Mouse (Mus musculus) small intestine, adult 2 months (tissue): ENCODE measurements around the gene Cstf1.

Experiments used
- CTCF ChIP-seq: fragments of 200-500 bp; IDR thresholded peaks from 2 replicates; pipeline ENCODE4 v1.5.1; 2012; ENCODE audit warnings: low read depth, mild to moderate bottlenecking, control low read depth, inconsistent platforms, low read length, moderate library complexity, mixed read lengths; ENCODE audit not compliant: insufficient replicate concordance, insufficient read length; ENCODE audit errors: extremely low read depth
- POLR2A ChIP-seq: fragments of 200-500 bp; IDR thresholded peaks from 2 replicates; pipeline ENCODE4 v1.6.1; 2012; ENCODE audit warnings: low read depth, mild to moderate bottlenecking, control low read depth, inconsistent platforms, low read length, moderate library complexity

GRCm38 (mm10) chr2:172406173-172406572 is 35.7 kb downstream of the Cstf1 start:
- TF ChIP-seq POLR2A (no peak), CTCF (no peak)
